1 mouse cellular context compared by ENCODE assay signal in the genomic region with DNA sequence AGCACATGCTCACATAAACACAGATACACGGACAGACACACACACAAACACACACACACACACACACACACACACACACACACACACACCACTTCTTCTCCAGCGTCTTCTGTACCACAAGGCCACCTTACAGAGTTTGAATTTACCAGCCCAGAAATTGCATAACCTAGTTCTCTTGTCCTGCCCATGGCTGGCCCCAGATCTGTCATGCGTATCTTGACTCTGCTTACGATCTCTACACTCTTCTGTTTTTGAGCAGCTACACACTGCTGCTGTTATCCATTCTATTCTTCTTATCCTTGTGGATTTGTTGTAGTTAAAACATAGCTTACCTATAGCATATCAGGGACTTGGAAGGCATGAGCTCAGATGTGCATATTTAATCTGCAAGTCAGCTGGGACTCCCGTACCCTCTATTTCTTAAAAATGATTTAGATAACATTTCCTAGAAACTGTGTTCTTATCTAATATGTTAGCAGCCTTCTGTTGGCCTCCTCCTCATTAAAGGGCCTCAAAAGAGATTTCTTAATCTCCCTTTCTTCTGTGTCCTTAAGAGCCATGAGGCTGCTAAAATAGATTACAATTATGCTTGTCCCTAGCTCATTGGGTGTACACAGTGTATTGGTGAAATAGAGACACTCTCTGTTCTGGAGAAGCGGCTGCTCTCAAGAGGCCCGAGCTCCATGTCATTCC.
A peak's percentile ranks its signal among the peaks of the same experiment; 100 is the strongest.
TF ChIP-seq lines count a peak whose summit lies in the region.

No protein-coding gene starts in this region.

TF ChIP-seq in MEL, 35 proteins besides CTCF, POLR2A, EP300 and RAD21 (continued from another document):
- TF ChIP-seq MYB (IDR thresholded peaks at IDR 0.05; ENCODE audit: low read depth, low read length) = peak; percentile 70; the same call in 1 of the 2 replicates
- no peak for TF ChIP-seq USF2 (IDR thresholded peaks at IDR 0.05; ENCODE audit: borderline replicate concordance in 1 of 2, insufficient read depth in 1 of 2, low read depth in 1 of 2, low read length in 2 of 2)
- peak; percentile 51; the same call in 1 of the 2 replicates for TF ChIP-seq NRF1 (IDR thresholded peaks at IDR 0.05; ENCODE audit: insufficient read depth, low read depth, low read length, poor library complexity, severe bottlenecking)
- no peak for TF ChIP-seq JUND (IDR thresholded peaks at IDR 0.05; ENCODE audit: low read depth, low read length)
- peak; percentile 91; the same call in 1 of the 2 replicates for TF ChIP-seq MYC (IDR thresholded peaks at IDR 0.05; ENCODE audit: low read depth, low read length)
- no peak for TF ChIP-seq USF1 (IDR thresholded peaks at IDR 0.05; ENCODE audit: low read depth, low read length)
- peak; percentile 23; the same call in 1 of the 2 replicates for TF ChIP-seq E2F4 (IDR thresholded peaks at IDR 0.05; ENCODE audit: borderline replicate concordance, low read depth, low read length)
- no peak for TF ChIP-seq MEF2A (IDR thresholded peaks at IDR 0.05; ENCODE audit: extremely low read depth, insufficient replicate concordance, low read depth, low read length, poor library complexity, severe bottlenecking)
- TF ChIP-seq CHD1 (IDR thresholded peaks at IDR 0.05; ENCODE audit: low read depth, low read length) = no peak
- no peak; the same call in 1 of the 2 replicates for TF ChIP-seq MAX (IDR thresholded peaks at IDR 0.05; ENCODE audit: low read length)
- TF ChIP-seq MAZ (IDR thresholded peaks at IDR 0.05; ENCODE audit: low read depth, low read length) = 0 out of 2 replicates have a peak, but pooled peaks have one; percentile 4
- TF ChIP-seq ETS1 (IDR thresholded peaks at IDR 0.05; ENCODE audit: low read depth, low read length) = peak; percentile 100
- no peak; the same call in 1 of the 2 replicates for TF ChIP-seq TBP (IDR thresholded peaks at IDR 0.05; ENCODE audit: low read depth, low read length)
- TF ChIP-seq MAFK (IDR thresholded peaks at IDR 0.05; ENCODE audit: borderline replicate concordance, low read depth, low read length) = peak; percentile 80; the same call in 1 of the 2 replicates
- TF ChIP-seq ZC3H11A (IDR thresholded peaks at IDR 0.05; ENCODE audit: low read depth, low read length) = no peak
- TF ChIP-seq TAL1 (IDR thresholded peaks at IDR 0.05; ENCODE audit: low read length) = peak; percentile 94
- peak; percentile 96 for TF ChIP-seq RCOR1 (IDR thresholded peaks at IDR 0.05; ENCODE audit: low read depth, low read length)
- no peak for TF ChIP-seq ZMIZ1 (IDR thresholded peaks at IDR 0.05; ENCODE audit: low read depth, low read length)
- no peak for TF ChIP-seq NELFE (IDR thresholded peaks at IDR 0.05; ENCODE audit: low read depth, low read length)
